Mouse (Mus musculus) ES-E14 (cell line): ENCODE results near the gene Muc1. TPM values are rescaled to one million over a fixed set of nuclear protein-coding genes. Genes with fewer than 3 reads are reported as not detected.

ENCODE experiments used
- DNase-seq: peaks from one replicate; pipeline ENCODE4 v3.0.0-alpha.2; 2013; ENCODE audit warnings: low read depth, low spot score
- H3K27ac ChIP-seq: 2 replicates; pipeline ENCODE4 v1.5.1; 2012; ENCODE audit warnings: low read depth, mild to moderate bottlenecking, low read length, moderate library complexity, mixed read lengths; ENCODE audit not compliant: poor library complexity, insufficient read depth, severe bottlenecking
- H3K36me3 ChIP-seq: 2 replicates; pipeline ENCODE4 v1.6.1; 2012; ENCODE audit warnings: mild to moderate bottlenecking, low read length, moderate library complexity, mixed read lengths; ENCODE audit not compliant: control insufficient read depth, poor library complexity, insufficient read depth, severe bottlenecking
- H3K4me1 ChIP-seq, 2 experiments: fragments of 150-350 bp in 1 of 2; sonication (generic) in 1 of 2; 2 replicates each; pipeline ENCODE4 v1.6.1; 2012; ENCODE audit warnings: low read length in 2 of 2, mild to moderate bottlenecking in 1 of 2, mixed read lengths in 1 of 2; ENCODE audit not compliant: control insufficient read depth in 2 of 2, insufficient read depth in 2 of 2, poor library complexity in 1 of 2
- H3K4me3 ChIP-seq, 2 experiments: fragments of 150-350 bp in 1 of 2; sonication (generic) in 1 of 2; 2 replicates each; pipeline ENCODE4 v1.5.1; 2012; ENCODE audit warnings: low read length in 2 of 2, low read depth in 1 of 2, mild to moderate bottlenecking in 1 of 2, mixed read lengths in 1 of 2; ENCODE audit not compliant: insufficient read depth in 1 of 2, poor library complexity in 1 of 2, severe bottlenecking in 1 of 2
- H3K9ac ChIP-seq: 2 replicates; pipeline ENCODE4 v1.6.1; 2012; ENCODE audit warnings: low read depth, mild to moderate bottlenecking, low read length, mixed read lengths; ENCODE audit not compliant: poor library complexity, insufficient read depth, severe bottlenecking
- H3K9me3 ChIP-seq: fragments of 150-350 bp; sonication (generic); 2 replicates; pipeline ENCODE4 v1.6.1; 2012; ENCODE audit warnings: low read depth, mild to moderate bottlenecking, low read length; ENCODE audit not compliant: control insufficient read depth, insufficient read depth
- CHD2 ChIP-seq: IDR thresholded peaks from 2 replicates; pipeline ENCODE4 v1.6.1; 2014; ENCODE audit warnings: mild to moderate bottlenecking, low read depth, low read length, inconsistent platforms
- HCFC1 ChIP-seq: IDR thresholded peaks from 2 replicates; pipeline ENCODE4 v1.6.1; 2012; ENCODE audit warnings: low read length, inconsistent platforms, borderline replicate concordance; ENCODE audit not compliant: insufficient read depth
- MAFK ChIP-seq: IDR thresholded peaks from 2 replicates; pipeline ENCODE4 v1.6.1; 2014; ENCODE audit warnings: mild to moderate bottlenecking, low read depth, low read length, inconsistent platforms; ENCODE audit not compliant: insufficient read depth
- ZC3H11A ChIP-seq: IDR thresholded peaks from 2 replicates; pipeline ENCODE4 v1.6.1; 2012; ENCODE audit warnings: low read depth, mild to moderate bottlenecking, inconsistent platforms, low read length, borderline replicate concordance
- ZNF384 ChIP-seq: IDR thresholded peaks from 2 replicates; pipeline ENCODE4 v1.6.1; 2012; ENCODE audit warnings: low read depth, low read length, inconsistent platforms
- in situ Hi-C, 2 experiments: fragments of 600-800 bp; cut with MboI; formaldehyde crosslinking; loops; one replicate each; pipeline ENCODE4 v1.15.1; 2025; ENCODE audit warnings: low sequenced_read_pairs in 2 of 2, inconsistent platforms in 1 of 2; ENCODE audit not compliant: unreplicated experiment in 2 of 2
- total RNA-seq: library from RNA; depleted of rRNA; stranded (reverse); fragments of 300-350 nt; gene quantifications from 2 replicates; pipeline ENCODE4 v1.2.3, GENCODE M21; 2012

Muc1 gene
- total RNA-seq, 1 experiment, result 3.0 TPM

- in situ Hi-C loops, result no loop called here
- Histone ChIP-seq H3K9me3 (no peaks in the 10 kb centered on the region), H3K4me3 (no peak within 1 kb of the TSS), H3K4me1 (peaks cover 0 to 8% of the 10 kb centered on the region in 2 experiments; a peak in 1 of 4 replicates), H3K9ac (no peak within 1 kb of the TSS), H3K27ac (no peak within 1 kb of the TSS), H3K36me3 (no peaks in the 10 kb centered on the region)
- TF ChIP-seq HCFC1 (no peak), CHD2 (no peak), MAFK (no peak), ZC3H11A (no peak), ZNF384 (no peak)
- no peak for DNase-seq
Measured at GRCm38 (mm10) chr3:89259076-89259475, 30.2 kb downstream of the Muc1 start, which contains the start of gene Dpm3. Dpm3 (plus strand) TSS chr3:89259358.

GRCm38 (mm10) chr3:89260211-89260610 lies 31.4 kb downstream of the Muc1 start:
- H3K9me3 ChIP-seq, result no peaks in the 10 kb centered on the region
- DNase-seq, result no peak
- TF ChIP-seq CHD2 (no peak), ZC3H11A (no peak), HCFC1 (no peak), ZNF384 (no peak), MAFK (no peak)
- in situ Hi-C loops, result no loop called here
- H3K27ac ChIP-seq, result no peak overlapping the region
- no peaks in the 10 kb centered on the region for H3K36me3 ChIP-seq
- H3K9ac ChIP-seq, result no peak overlapping the region
- no peak overlapping the region for H3K4me3 ChIP-seq
- peaks cover 0 to 8% of the 10 kb centered on the region in 2 experiments; a peak in 1 of 4 replicates for H3K4me1 ChIP-seq

- H3K36me3 ChIP-seq, result no peaks in the 10 kb centered on the region
- H3K9ac ChIP-seq, result 0 out of 2 replicates have a peak overlapping the region, but pooled peaks have one; percentile 41
- no peaks in the 10 kb centered on the region for H3K9me3 ChIP-seq
- H3K27ac ChIP-seq, result no peak overlapping the region
- peaks cover 0 to 8% of the 10 kb centered on the region in 2 experiments; a peak in 1 of 4 replicates for H3K4me1 ChIP-seq
- TF ChIP-seq ZNF384 (no peak), HCFC1 (no peak), ZC3H11A (no peak), CHD2 (no peak), MAFK (no peak)
- in situ Hi-C loops, result no loop called here
- no peak overlapping the region for H3K4me3 ChIP-seq
- DNase-seq, result no peak
Measured at GRCm38 (mm10) chr3:89262417-89262816, 33.6 kb downstream of the Muc1 start.

- peak overlapping the region; percentile 87 for H3K9ac ChIP-seq
- TF ChIP-seq MAFK, result 0 out of 2 replicates have a peak, but pooled peaks have one; percentile 3
- peak; percentile 96 for TF ChIP-seq HCFC1
- TF ChIP-seq ZNF384, result no peak
- H3K36me3 ChIP-seq, result no peaks in the 10 kb centered on the region
- H3K9me3 ChIP-seq, result no peaks in the 10 kb centered on the region
- in situ Hi-C loops, result no loop called here
- DNase-seq, result peak; percentile 66
- peaks cover 3 to 17% of the 10 kb centered on the region in 2 experiments; a peak in 1 of 4 replicates for H3K4me1 ChIP-seq
- peak overlapping the region; percentile 77 to 88 for H3K4me3 ChIP-seq
- no peak overlapping the region for H3K27ac ChIP-seq
Measured at GRCm38 (mm10) chr3:89266439-89266893, 37.6 kb downstream of the Muc1 start.

GRCm38 (mm10) chr3:89268916-89269315 lies 40.1 kb downstream of the Muc1 start:
- peak overlapping the region; percentile 22 to 50; a peak in 2 of 4 replicates for H3K4me3 ChIP-seq
- no peaks in the 10 kb centered on the region for H3K36me3 ChIP-seq
- no peak for DNase-seq
- no peaks in the 10 kb centered on the region for H3K9me3 ChIP-seq
- TF ChIP-seq MAFK (no peak), ZC3H11A (no peak), ZNF384 (no peak), HCFC1 (no peak)
- in situ Hi-C loops, result no loop called here
- H3K9ac ChIP-seq, result peak overlapping the region; percentile 19; the same call in 1 of the 2 replicates
- peaks cover 5 to 16% of the 10 kb centered on the region in 2 experiments; a peak in 3 of 4 replicates for H3K4me1 ChIP-seq
- no peak overlapping the region for H3K27ac ChIP-seq
